Mouse (Mus musculus): ENCODE data around the gene Dusp10. TPM values are rescaled to one million over a fixed set of nuclear protein-coding genes. Genes with fewer than 3 reads are reported as not detected.

Dusp10 gene
- polyA plus RNA-seq, 1 experiment from 2014 or later, result 6.5 TPM

- no peak for TF ChIP-seq CTCF (IDR thresholded peaks at IDR 0.05; ENCODE audit: low read depth)
- H3K4me1 ChIP-seq (replicated peaks; ENCODE audit: control insufficient read depth, insufficient read depth, low read length), result no peaks in the 10 kb centered on the region
- no peaks in the 10 kb centered on the region for H3K9me3 ChIP-seq (ENCODE audit: control insufficient read depth)
- H3K4me3 ChIP-seq (ENCODE audit: low read depth, low read length), result no peak overlapping the region
- H3K9ac ChIP-seq (ENCODE audit: low read depth, low read length), result no peak overlapping the region
- no peak for ATAC-seq
- H3K36me3 ChIP-seq (ENCODE audit: control insufficient read depth, insufficient read depth), result no peaks in the 10 kb centered on the region
- H3K4me2 ChIP-seq (replicated peaks; ENCODE audit: low read depth), result no peak overlapping the region
- H3K27me3 ChIP-seq (replicated peaks; ENCODE audit: control insufficient read depth, insufficient read depth, low read length), result no peaks in the 10 kb centered on the region
- H3K27ac ChIP-seq (ENCODE audit: low read depth, low read length), result no peak overlapping the region
- WGBS, result 45% methylated on average over 2 of the region's 2 CpGs
These were observed 15.9 kb upstream of the Dusp10 start for GRCm38 (mm10) chr1:183997207-183997606.

DNA sequence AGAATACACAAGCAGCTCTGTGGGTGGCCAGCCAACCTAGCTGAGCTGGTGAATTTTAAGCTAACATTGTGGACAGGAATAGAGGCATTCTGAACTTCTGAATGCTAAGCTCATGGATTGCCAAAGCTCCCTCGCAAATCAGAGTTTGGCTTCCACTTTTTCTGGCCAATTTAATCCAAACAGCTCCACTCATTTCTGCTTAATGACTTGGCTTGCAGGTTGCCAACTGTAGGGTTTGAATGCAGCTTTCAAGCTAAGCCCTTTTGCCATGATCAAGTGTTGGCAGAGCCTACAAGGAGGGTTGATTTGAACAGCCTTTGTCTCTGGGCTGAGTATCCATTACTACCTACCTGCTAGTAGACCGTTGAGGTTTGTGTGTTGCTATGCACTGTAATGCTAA is 10.6 kb upstream of the Dusp10 start:
- no peak for ATAC-seq
- Histone ChIP-seq H3K9me3 (ENCODE audit: control insufficient read depth) (no peaks in the 10 kb centered on the region), H3K4me1 (replicated peaks; ENCODE audit: control insufficient read depth, insufficient read depth, low read length) (no peaks in the 10 kb centered on the region), H3K9ac (ENCODE audit: low read depth, low read length) (no peak overlapping the region), H3K27me3 (replicated peaks; ENCODE audit: control insufficient read depth, insufficient read depth, low read length) (no peaks in the 10 kb centered on the region), H3K4me2 (replicated peaks; ENCODE audit: low read depth) (no peak overlapping the region), H3K4me3 (ENCODE audit: low read depth, low read length) (no peak overlapping the region), H3K27ac (ENCODE audit: low read depth, low read length) (no peak overlapping the region), H3K36me3 (ENCODE audit: control insufficient read depth, insufficient read depth) (no peaks in the 10 kb centered on the region)
- TF ChIP-seq CTCF (IDR thresholded peaks at IDR 0.05; ENCODE audit: low read depth), result no peak
- 82% methylated on average over 2 of the region's 2 CpGs for WGBS

GRCm38 (mm10) chr1:184004311-184004710 is 8.8 kb upstream of the Dusp10 start:
- ATAC-seq, result no peak
- 41% methylated on average over 2 of the region's 2 CpGs for WGBS
- Histone ChIP-seq H3K27me3 (replicated peaks; ENCODE audit: control insufficient read depth, insufficient read depth, low read length) (no peaks in the 10 kb centered on the region), H3K4me2 (replicated peaks; ENCODE audit: low read depth) (no peak overlapping the region), H3K27ac (ENCODE audit: low read depth, low read length) (no peak overlapping the region), H3K4me1 (replicated peaks; ENCODE audit: control insufficient read depth, insufficient read depth, low read length) (no peaks in the 10 kb centered on the region), H3K4me3 (ENCODE audit: low read depth, low read length) (no peak overlapping the region), H3K9me3 (ENCODE audit: control insufficient read depth) (no peaks in the 10 kb centered on the region), H3K36me3 (ENCODE audit: control insufficient read depth, insufficient read depth) (no peaks in the 10 kb centered on the region), H3K9ac (ENCODE audit: low read depth, low read length) (no peak overlapping the region)
- TF ChIP-seq CTCF (IDR thresholded peaks at IDR 0.05; ENCODE audit: low read depth), result no peak

- H3K36me3 ChIP-seq (ENCODE audit: control insufficient read depth, insufficient read depth), result no peaks in the 10 kb centered on the region
- WGBS, result 50% methylated on average over 6 of the region's 6 CpGs
- no peaks in the 10 kb centered on the region for H3K4me1 ChIP-seq (replicated peaks; ENCODE audit: control insufficient read depth, insufficient read depth, low read length)
- H3K9me3 ChIP-seq (ENCODE audit: control insufficient read depth), result no peaks in the 10 kb centered on the region
- no peak overlapping the region for H3K9ac ChIP-seq (ENCODE audit: low read depth, low read length)
- H3K4me3 ChIP-seq (ENCODE audit: low read depth, low read length), result no peak overlapping the region
- no peak for TF ChIP-seq CTCF (IDR thresholded peaks at IDR 0.05; ENCODE audit: low read depth)
- no peaks in the 10 kb centered on the region for H3K27me3 ChIP-seq (replicated peaks; ENCODE audit: control insufficient read depth, insufficient read depth, low read length)
- no peak overlapping the region for H3K4me2 ChIP-seq (replicated peaks; ENCODE audit: low read depth)
- H3K27ac ChIP-seq (ENCODE audit: low read depth, low read length), result no peak overlapping the region
- ATAC-seq, result no peak
These were observed 7.6 kb upstream of the Dusp10 start for GRCm38 (mm10) chr1:184005315-184006058.

DNA sequence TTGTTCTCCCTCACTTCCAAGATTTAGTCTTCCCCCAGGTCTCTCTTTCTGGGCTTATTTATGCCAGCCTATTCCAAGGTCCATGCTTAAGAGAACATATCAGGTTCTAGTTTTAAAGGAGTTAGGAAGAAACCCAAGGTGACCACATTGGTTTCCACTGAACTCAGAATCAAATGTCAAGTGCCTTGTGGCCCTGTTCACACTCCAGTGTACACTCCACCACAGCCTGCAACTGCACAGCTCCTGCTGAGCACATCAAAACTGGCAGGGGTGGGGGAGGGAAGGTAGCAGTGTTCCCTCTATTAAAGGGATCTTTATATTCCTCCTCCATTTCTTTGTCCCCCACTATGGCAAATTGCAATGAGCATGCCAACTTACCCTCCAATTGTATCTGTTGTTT is 7.0 kb upstream of the Dusp10 start:
- no peak overlapping the region for H3K27ac ChIP-seq (ENCODE audit: low read depth, low read length)
- no peaks in the 10 kb centered on the region for H3K9me3 ChIP-seq (ENCODE audit: control insufficient read depth)
- no peak overlapping the region for H3K4me3 ChIP-seq (ENCODE audit: low read depth, low read length)
- H3K27me3 ChIP-seq (replicated peaks; ENCODE audit: control insufficient read depth, insufficient read depth, low read length), result no peaks in the 10 kb centered on the region
- H3K4me2 ChIP-seq (replicated peaks; ENCODE audit: low read depth), result no peak overlapping the region
- no peaks in the 10 kb centered on the region for H3K4me1 ChIP-seq (replicated peaks; ENCODE audit: control insufficient read depth, insufficient read depth, low read length)
- no peak for TF ChIP-seq CTCF (IDR thresholded peaks at IDR 0.05; ENCODE audit: low read depth)
- H3K36me3 ChIP-seq (ENCODE audit: control insufficient read depth, insufficient read depth), result no peaks in the 10 kb centered on the region
- H3K9ac ChIP-seq (ENCODE audit: low read depth, low read length), result no peak overlapping the region
- ATAC-seq, result no peak

DNA sequence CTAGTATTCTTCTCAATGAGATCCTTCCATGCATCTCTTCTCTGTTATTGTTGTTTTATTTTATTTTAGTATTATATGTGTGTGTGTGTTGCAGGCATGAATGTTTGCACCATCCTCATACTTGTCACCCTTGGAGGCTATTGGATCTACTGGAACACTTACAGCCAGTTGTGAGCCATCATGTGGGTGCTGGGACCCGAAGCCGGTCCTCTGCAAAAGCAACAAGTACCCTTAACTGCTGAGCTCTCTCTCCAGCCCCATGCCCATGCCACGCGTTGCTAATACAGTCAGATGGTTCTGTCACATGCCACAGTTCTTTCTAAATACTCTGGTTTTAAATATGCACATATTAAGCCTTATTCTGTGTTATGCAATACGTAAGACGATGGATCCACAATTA is 1.8 kb upstream of the Dusp10 start:
- Histone ChIP-seq H3K9me3 (ENCODE audit: control insufficient read depth) (no peaks in the 10 kb centered on the region), H3K27me3 (replicated peaks; ENCODE audit: control insufficient read depth, insufficient read depth, low read length) (no peaks in the 10 kb centered on the region), H3K4me2 (replicated peaks; ENCODE audit: low read depth) (no peak overlapping the region), H3K9ac (ENCODE audit: low read depth, low read length) (no peak overlapping the region), H3K36me3 (ENCODE audit: control insufficient read depth, insufficient read depth) (no peaks in the 10 kb centered on the region), H3K4me1 (replicated peaks; ENCODE audit: control insufficient read depth, insufficient read depth, low read length) (no peaks in the 10 kb centered on the region), H3K4me3 (ENCODE audit: low read depth, low read length) (no peak overlapping the region), H3K27ac (ENCODE audit: low read depth, low read length) (no peak overlapping the region)
- 95% methylated on average over 6 of the region's 6 CpGs for WGBS
- no peak for ATAC-seq
- no peak for TF ChIP-seq CTCF (IDR thresholded peaks at IDR 0.05; ENCODE audit: low read depth)
